Mouse (Mus musculus) hematopoietic multipotent progenitor cell, adult 10-12 weeks (in vitro differentiated cells): ENCODE measurements around the gene Gm12695. TPM values are rescaled to one million over a fixed set of nuclear protein-coding genes. Genes with fewer than 3 reads are reported as not detected.

Experiments used
- polyA plus RNA-seq: library from polyadenylated mRNA; stranded (reverse); fragments of >175 nt; gene quantifications from 2 replicates; pipeline ENCODE4 v1.2.3, GENCODE M21; 2012; ENCODE audit warnings: low replicate concordance

Gene Gm12695
- not detected in 2 replicates for polyA plus RNA-seq

DNA sequence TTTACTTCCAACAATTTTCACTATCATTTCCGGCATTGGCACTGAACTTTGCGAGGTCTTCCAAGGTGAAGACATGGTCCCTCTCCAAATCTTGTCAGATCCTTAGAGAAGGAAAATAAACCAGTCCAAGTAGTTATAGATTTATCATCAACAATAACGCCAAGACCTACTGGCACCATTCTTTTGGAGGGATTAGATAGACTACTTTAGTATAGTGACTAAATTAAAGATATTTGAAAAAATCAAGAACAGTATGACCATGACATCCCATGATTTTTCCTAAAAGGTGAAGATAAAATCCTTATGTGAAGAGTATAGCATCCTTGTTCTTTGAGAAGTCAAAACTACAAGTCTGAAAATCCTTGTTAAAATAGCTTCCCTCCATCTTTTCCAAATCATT is at the start of gene Gm12695:
Gene Gm12695, minus strand, starts transcription at position 101 of the 400 bp plus-strand sequence.

Other genes with a start within 250 kb of the Gm12695 start
- 0.05 TPM in 1 of 2 replicates, not detected in the other for gene Cyp2j6, start 231.5 kb downstream of the Gm12695 start, polyA plus RNA-seq
- gene Cyp2j9, start 193.6 kb downstream of the Gm12695 start, polyA plus RNA-seq = not detected in 2 replicates
- gene Cyp2j5, start 121.0 kb downstream of the Gm12695 start, polyA plus RNA-seq = not detected in 2 replicates